Mouse (Mus musculus) limb, embryonic 12.5 days (tissue): Measurements from ENCODE around the gene Ube2v1. TPM values are rescaled to one million over a fixed set of nuclear protein-coding genes. Genes with fewer than 3 reads are reported as not detected.

Experiments used
- ATAC-seq: fragments of 200-750 bp; cut with Nextera tagmentation; 2 replicates; pipeline ENCODE4 v1.8.0; 2017; ENCODE audit warnings: low read depth, moderate TSS enrichment; ENCODE audit not compliant: insufficient number of reproducible peaks, insufficient read depth, low FRiP score, low TSS enrichment
- H3K27ac ChIP-seq: fragments of 300-500 bp; sonication (generic); 2 replicates; pipeline ENCODE4 v1.5.1; 2016; ENCODE audit warnings: mild to moderate bottlenecking, moderate library complexity
- H3K27me3 ChIP-seq: fragments of 300-500 bp; sonication (generic); 2 replicates; pipeline ENCODE4 v1.6.1; 2016; ENCODE audit warnings: mild to moderate bottlenecking, moderate library complexity
- H3K36me3 ChIP-seq: fragments of 300-500 bp; sonication (generic); 2 replicates; pipeline ENCODE4 v1.6.1; 2016; ENCODE audit warnings: mild to moderate bottlenecking, moderate library complexity
- H3K4me1 ChIP-seq: fragments of 300-500 bp; sonication (generic); replicated peaks from 2 replicates; pipeline ENCODE4 v1.6.1; 2016
- H3K4me2 ChIP-seq: fragments of 300-500 bp; sonication (generic); 2 replicates; pipeline ENCODE4 v1.6.1; 2016; ENCODE audit warnings: mild to moderate bottlenecking, moderate library complexity
- H3K4me3 ChIP-seq: fragments of 300-500 bp; sonication (generic); replicated peaks from 2 replicates; pipeline ENCODE4 v1.5.1; 2016; ENCODE audit warnings: mild to moderate bottlenecking
- H3K9ac ChIP-seq: fragments of 300-500 bp; sonication (generic); replicated peaks from 2 replicates; pipeline ENCODE4 v1.6.1; 2016; ENCODE audit warnings: mild to moderate bottlenecking, moderate library complexity
- H3K9me3 ChIP-seq: fragments of 300-500 bp; sonication (generic); 2 replicates; pipeline ENCODE4 v1.6.1; 2016; ENCODE audit warnings: mild to moderate bottlenecking, moderate library complexity
- WGBS: fragments of 180-500 bp; shearing (Covaris S2); methylation state at CpG from one replicate; pipeline ENCODE4 v1.1.7; 2016; 5-methylcytosine and 5-hydroxymethylcytosine counted together
- polyA plus RNA-seq: library from polyadenylated mRNA; unstranded; fragments of >200 nt; fragmentation: Nextera tagmentation; extraction: Ambion mirVana; gene quantifications from 2 replicates; pipeline ENCODE4 v1.2.1, GENCODE M21; 2016

Gene Ube2v1
- polyA plus RNA-seq, 1 experiment from 2014 or later: 267 TPM

DNA sequence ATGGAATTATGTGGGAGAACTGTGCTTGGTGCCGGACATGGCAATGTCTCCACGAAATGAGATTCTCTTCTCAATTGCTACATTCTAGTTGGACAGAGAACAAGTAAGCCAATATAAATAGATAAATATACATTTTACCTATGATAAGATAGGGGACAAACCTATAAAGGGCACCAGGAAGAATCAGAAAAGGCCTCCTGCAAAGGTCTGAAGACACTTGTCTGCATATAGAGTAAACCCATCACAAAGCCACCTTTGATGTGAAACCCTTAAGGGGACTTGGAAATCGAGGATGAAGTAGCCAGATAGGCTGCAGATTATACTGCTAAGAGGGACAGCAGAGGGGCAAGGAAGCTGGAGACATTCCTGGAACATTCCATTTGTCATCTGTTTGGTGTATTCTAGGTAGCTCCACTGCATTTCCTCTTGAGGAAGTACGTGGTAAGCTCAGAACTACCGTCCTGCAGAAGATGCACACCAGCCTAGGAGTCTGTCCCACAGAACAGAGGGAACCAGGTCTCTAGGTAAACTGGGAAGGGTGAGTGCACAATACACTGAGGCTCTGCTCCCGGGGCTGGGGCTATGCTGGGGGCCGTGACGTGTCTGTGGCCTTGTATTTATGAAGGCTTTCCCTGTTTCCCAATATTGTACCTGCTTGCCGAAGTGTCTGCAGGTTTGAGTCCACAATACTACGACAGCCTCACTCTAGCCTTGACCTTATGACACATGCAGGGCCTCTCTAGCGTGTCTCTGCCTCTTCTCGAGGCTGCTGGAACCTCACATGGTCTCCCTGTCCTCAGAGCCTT lies 1.0 kb upstream of the Ube2v1 start:
- H3K36me3 ChIP-seq: peaks cover 16% of the 10 kb centered on the region
- WGBS: 83% methylated on average over 12 of the region's 12 CpGs
- no peaks in the 10 kb centered on the region for H3K27me3 ChIP-seq
- H3K9me3 ChIP-seq: no peaks in the 10 kb centered on the region
- peak overlapping the region; percentile 81 for H3K4me2 ChIP-seq
- peak overlapping the region; percentile 57; the same call in 1 of the 2 replicates for H3K9ac ChIP-seq
- H3K27ac ChIP-seq: peak overlapping the region; percentile 89; the same call in 1 of the 2 replicates
- H3K4me1 ChIP-seq: peaks cover 37% of the 10 kb centered on the region
- no peak for ATAC-seq
- peak overlapping the region; percentile 95 for H3K4me3 ChIP-seq

DNA sequence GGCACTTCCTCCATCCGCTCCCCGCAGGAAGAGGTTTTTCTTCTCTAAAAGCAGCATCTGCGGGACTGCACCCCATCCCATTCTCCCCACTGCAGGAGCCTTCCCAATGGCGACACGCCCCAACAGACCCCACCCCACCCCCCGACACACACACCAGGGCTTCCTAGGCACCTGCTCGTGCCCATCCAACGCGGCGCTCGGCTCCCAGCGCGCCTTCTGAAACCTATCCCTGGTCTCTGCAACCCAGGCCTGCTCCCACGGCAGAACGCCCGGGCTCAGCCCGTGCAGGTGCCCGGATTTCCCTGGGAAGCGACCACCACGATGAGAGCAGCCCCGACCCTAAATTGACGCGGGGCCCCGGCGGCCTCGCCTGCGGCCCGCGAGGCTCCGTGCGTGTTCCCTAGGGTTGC lies 709 bp downstream of the Ube2v1 start:
- peak overlapping the region; percentile 95 for H3K4me3 ChIP-seq
- no peaks in the 10 kb centered on the region for H3K9me3 ChIP-seq
- H3K36me3 ChIP-seq: peaks cover 29% of the 10 kb centered on the region
- under 1% methylated on average over 31 of the region's 31 CpGs for WGBS
- H3K27ac ChIP-seq: peak overlapping the region; percentile 89
- H3K9ac ChIP-seq: peak overlapping the region; percentile 93
- no peak for ATAC-seq
- peaks cover 37% of the 10 kb centered on the region for H3K4me1 ChIP-seq
- no peaks in the 10 kb centered on the region for H3K27me3 ChIP-seq
- H3K4me2 ChIP-seq: peak overlapping the region; percentile 81

DNA sequence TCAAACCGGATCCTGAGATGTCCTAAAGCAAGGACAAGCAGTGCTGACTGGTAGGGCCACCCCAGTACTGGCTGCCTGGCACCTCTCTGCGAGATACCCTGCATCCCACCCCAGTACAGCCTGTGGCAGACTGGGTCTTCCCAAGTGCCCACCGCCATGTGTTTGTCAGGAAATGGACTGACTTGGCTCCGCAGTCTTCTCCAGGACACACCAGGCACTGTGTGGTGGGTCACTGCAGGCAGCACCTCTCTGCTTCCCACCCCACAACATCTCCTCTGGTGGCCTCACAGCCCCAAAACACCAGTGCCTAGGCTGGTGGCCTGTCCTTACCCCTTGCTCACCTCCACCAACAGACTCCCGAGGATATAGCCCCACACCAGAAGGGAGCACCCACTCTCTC lies 1.5 kb downstream of the Ube2v1 start:
- no peak for ATAC-seq
- Histone ChIP-seq H3K9ac (peak overlapping the region; percentile 93), H3K4me2 (peak overlapping the region; percentile 81), H3K4me1 (peaks cover 41% of the 10 kb centered on the region), H3K27ac (no peak overlapping the region), H3K4me3 (peak overlapping the region; percentile 95), H3K36me3 (peaks cover 29% of the 10 kb centered on the region), H3K9me3 (no peaks in the 10 kb centered on the region), H3K27me3 (no peaks in the 10 kb centered on the region)
- 78% methylated on average over 5 of the region's 5 CpGs for WGBS

DNA sequence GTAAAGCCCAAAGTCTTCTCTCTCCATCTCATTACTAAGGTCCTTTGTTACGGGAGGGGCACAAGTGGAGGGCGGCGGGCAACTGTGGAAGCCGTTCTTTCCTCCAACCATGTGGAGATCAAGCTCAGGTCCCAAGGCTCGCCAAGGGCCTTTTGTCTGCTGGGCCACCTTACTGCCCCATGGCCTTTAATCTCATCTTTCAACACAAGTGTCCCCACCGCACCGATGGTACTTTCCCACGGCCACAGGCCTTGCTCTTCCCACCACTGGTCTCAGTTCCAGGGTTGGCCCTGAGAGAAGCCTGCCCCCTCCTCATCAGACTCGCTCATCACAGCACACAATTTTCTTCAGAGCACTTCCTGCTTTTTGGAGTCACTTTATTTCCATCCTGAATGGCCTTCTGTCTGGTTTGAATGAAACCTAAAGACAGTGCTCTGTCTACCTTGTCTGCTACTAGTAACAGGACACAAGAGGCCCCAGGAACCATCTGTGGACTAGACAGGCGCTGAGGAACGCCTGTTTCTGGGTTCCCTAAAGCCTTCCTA lies 2.2 kb downstream of the Ube2v1 start:
- WGBS: 83% methylated on average over 11 of the region's 11 CpGs
- H3K4me1 ChIP-seq: peaks cover 42% of the 10 kb centered on the region

DNA sequence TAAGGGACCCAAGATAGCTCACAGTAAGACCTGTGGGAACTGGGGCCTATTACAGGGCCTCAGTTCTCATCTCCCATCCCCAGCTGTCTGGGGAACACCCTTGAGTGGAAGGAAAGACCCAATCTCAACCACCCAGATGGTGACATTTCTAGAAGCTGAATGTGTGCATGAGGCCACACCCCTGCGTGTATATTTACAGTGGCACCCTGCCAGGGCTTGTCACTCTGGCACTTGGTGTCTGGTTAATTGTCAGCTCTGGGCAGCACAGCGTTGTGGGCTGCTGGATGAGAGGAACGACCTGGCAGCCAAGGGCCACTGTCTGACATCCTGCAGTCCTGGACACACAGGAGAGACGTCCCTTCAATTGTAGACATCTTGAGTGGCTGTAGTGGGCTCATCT lies 3.0 kb downstream of the Ube2v1 start:
- peak overlapping the region; percentile 2; the same call in 1 of the 2 replicates for H3K4me3 ChIP-seq
- H3K27me3 ChIP-seq: no peaks in the 10 kb centered on the region
- H3K27ac ChIP-seq: no peak overlapping the region
- H3K36me3 ChIP-seq: peaks cover 29% of the 10 kb centered on the region
- WGBS: 78% methylated on average over 4 of the region's 4 CpGs
- no peak overlapping the region for H3K4me2 ChIP-seq
- peaks cover 41% of the 10 kb centered on the region for H3K4me1 ChIP-seq
- H3K9ac ChIP-seq: no peak overlapping the region
- ATAC-seq: no peak
- H3K9me3 ChIP-seq: no peaks in the 10 kb centered on the region

More for the DNA sequence above, 2.2 kb downstream of the Ube2v1 start:
- no peaks in the 10 kb centered on the region for H3K27me3 ChIP-seq
- ATAC-seq: no peak
- H3K27ac ChIP-seq: no peak overlapping the region
- H3K9me3 ChIP-seq: no peaks in the 10 kb centered on the region
- H3K4me2 ChIP-seq: peak overlapping the region; percentile 81
- peak overlapping the region; percentile 95; the same call in 1 of the 2 replicates for H3K4me3 ChIP-seq
- no peak overlapping the region for H3K9ac ChIP-seq
- H3K36me3 ChIP-seq: peaks cover 29% of the 10 kb centered on the region

DNA sequence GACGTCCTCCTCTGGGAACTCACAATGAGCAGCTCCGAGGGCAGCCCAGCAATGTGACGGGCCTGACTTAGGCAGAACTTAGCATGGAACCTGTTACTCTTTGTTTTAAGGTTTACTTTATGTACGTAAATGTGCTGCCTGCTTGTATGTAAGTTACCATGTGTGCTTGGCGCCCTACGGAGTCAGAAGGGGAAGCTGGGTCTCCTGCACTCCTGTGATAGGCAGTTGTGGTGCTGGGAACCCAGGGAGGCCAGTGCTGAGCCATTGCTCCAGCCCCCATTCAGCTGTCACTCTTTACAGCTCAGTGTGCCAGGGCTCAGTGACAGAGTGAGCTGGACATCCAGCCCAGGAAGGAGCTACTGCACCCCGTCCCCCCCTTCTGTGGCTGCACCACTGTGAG lies 4.9 kb downstream of the Ube2v1 start:
- Histone ChIP-seq H3K27ac (no peak overlapping the region), H3K36me3 (peaks cover 37% of the 10 kb centered on the region)
- 88% methylated on average over 7 of the region's 7 CpGs for WGBS

DNA sequence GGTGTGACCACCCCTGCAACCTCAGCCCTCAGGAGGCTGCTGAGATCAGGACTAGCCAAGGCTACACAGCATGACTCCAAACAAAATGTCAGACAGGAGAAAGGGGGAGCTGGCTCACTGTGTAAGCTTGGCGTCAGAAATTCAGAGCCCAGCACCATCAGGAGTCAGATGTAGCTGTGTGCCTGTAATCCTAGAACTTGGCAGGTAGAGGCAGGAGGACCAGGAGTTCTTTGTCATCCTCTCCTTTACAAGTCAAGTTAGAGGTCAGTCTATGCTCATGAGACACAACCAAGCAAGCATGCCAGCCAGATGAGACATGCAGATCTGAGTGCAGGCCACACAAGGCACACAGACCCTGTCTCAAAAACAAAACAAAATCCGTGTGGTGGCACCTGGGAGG lies 6.2 kb downstream of the Ube2v1 start:
- Histone ChIP-seq H3K4me2 (no peak overlapping the region), H3K4me1 (peaks cover 30% of the 10 kb centered on the region), H3K9ac (no peak overlapping the region), H3K27ac (no peak overlapping the region), H3K27me3 (no peaks in the 10 kb centered on the region), H3K4me3 (no peak overlapping the region), H3K36me3 (peaks cover 47% of the 10 kb centered on the region), H3K9me3 (no peaks in the 10 kb centered on the region)
- no peak for ATAC-seq
- WGBS: 56% methylated on average over 2 of the region's 2 CpGs

More for the DNA sequence above, 4.9 kb downstream of the Ube2v1 start:
- Histone ChIP-seq H3K9me3 (no peaks in the 10 kb centered on the region), H3K4me3 (no peak overlapping the region), H3K9ac (no peak overlapping the region), H3K4me2 (no peak overlapping the region), H3K4me1 (peaks cover 29% of the 10 kb centered on the region), H3K27me3 (no peaks in the 10 kb centered on the region)
- ATAC-seq: no peak

DNA sequence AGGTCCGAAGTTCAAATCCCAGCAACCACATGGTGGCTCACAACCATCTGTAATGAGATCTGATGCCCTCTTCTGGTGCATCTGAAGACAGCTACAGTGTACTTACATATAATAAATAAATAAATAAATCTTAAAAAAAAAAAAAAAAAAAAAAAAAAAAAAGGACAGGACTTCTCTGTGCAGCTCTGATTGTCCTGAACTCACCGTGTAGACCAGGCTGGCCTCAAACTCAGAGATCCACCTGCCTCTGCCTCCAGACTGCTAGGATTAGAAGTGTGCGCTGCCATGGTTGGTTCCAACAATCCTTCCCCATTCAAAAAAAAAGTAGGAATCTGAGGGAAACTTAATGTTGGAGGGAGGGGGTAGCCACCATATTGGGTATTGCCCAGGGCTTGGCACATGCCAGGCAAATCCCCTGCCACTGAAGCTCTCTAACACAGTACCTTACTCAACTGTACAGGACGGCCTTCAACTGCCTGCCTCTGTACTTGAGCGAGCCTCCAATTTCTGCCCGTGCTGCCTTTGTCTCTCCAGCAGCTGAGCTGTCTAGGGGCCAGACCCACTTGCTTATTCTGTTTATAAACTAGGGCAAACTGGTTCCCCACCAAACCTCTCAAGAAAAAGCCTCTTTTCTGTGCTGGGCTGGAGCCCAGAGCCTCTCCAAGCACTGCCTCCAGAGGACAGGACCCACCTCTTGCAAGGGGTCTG lies 7.4 kb downstream of the Ube2v1 start:
- 91% methylated on average over 5 of the region's 6 CpGs for WGBS
- H3K27ac ChIP-seq: no peak overlapping the region
- H3K36me3 ChIP-seq: peaks cover 52% of the 10 kb centered on the region
- H3K9ac ChIP-seq: no peak overlapping the region
- no peak overlapping the region for H3K4me3 ChIP-seq
- H3K27me3 ChIP-seq: no peaks in the 10 kb centered on the region
- peaks cover 19% of the 10 kb centered on the region for H3K4me1 ChIP-seq
- H3K4me2 ChIP-seq: no peak overlapping the region
- H3K9me3 ChIP-seq: no peaks in the 10 kb centered on the region
- ATAC-seq: no peak

DNA sequence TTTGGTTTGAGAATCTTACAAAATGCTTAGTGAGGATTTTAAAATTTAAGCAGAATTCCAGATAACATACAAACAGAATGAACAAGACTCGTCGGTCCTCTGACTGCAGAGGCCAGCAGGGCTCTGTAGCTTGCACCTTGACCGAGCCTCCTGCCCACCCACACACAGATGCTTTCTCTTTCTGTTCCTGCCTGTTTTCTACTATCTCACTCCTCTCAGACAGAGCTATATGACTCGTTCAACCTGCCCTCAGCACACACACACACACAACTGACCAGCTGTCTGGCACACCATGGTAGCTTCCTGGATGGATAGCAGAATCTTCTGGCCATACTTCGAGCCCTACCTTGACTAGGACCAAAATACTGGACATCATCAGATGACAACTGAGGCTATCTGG lies 8.9 kb downstream of the Ube2v1 start:
- H3K27me3 ChIP-seq: no peaks in the 10 kb centered on the region
- no peak overlapping the region for H3K4me2 ChIP-seq
- H3K4me1 ChIP-seq: 0 out of 2 replicates have a peak, but pooled peaks cover 12% of the 10 kb centered on the region
- H3K4me3 ChIP-seq: no peak overlapping the region
- H3K27ac ChIP-seq: no peak overlapping the region
- no peaks in the 10 kb centered on the region for H3K9me3 ChIP-seq
- H3K9ac ChIP-seq: no peak overlapping the region
- ATAC-seq: no peak
- H3K36me3 ChIP-seq: peaks cover 43% of the 10 kb centered on the region
- WGBS: 81% methylated on average over 5 of the region's 5 CpGs

DNA sequence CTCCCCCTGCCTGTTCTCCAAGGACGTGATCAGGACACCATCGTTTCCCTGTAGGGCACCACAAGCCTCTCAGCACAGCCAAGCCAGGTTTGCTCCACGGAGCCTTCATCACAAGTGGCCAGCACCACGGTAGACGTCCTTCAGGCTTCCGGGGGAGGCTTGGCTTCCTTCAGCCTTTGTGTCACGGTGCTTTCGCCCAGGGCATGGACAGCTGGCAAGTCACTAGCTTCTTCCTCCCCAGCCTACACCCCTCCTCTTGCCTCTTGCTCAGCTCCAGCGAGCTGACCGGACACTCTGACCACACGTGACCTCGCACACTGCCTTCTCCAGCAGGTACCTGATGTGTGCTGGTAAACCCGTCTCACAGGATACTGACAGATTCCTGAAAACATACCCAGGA lies 9.5 kb downstream of the Ube2v1 start:
- H3K36me3 ChIP-seq: peaks cover 44% of the 10 kb centered on the region
- H3K27ac ChIP-seq: no peak overlapping the region
- H3K9ac ChIP-seq: no peak overlapping the region
- no peaks in the 10 kb centered on the region for H3K27me3 ChIP-seq
- 89% methylated on average over 13 of the region's 13 CpGs for WGBS
- 0 out of 2 replicates have a peak, but pooled peaks cover 12% of the 10 kb centered on the region for H3K4me1 ChIP-seq
- ATAC-seq: no peak
- no peak overlapping the region for H3K4me3 ChIP-seq
- no peaks in the 10 kb centered on the region for H3K9me3 ChIP-seq
- H3K4me2 ChIP-seq: no peak overlapping the region
